Comparison of ENCODE assay signal across 8 mouse cellular contexts in genomic region chr4:55651811-55652410, GRCm38 (mm10).
A peak's percentile ranks its signal among the peaks of the same experiment; 100 is the strongest.
DNase-seq lines count a peak whose midpoint lies in the region; ATAC-seq and TF ChIP-seq lines count a peak whose summit lies in the region.

No protein-coding gene starts in this region.

- TF ChIP-seq POLR2A in brain, embryonic 14.5 days (IDR thresholded peaks at IDR 0.05; ENCODE audit: borderline replicate concordance, extremely low read depth, insufficient read depth, insufficient read length, poor library complexity, severe bottlenecking), result no peak

- DNase-seq in adrenal gland, postnatal 14 days, result peak; percentile 22
- DNase-seq in adrenal gland, adult 8-10 months, result no peak
- peak; percentile 60 for DNase-seq in brain, embryonic 14.5 days (ENCODE audit: low read depth)
- DNase-seq in heart, adult 18-20 months, result peak; percentile 44 to 61
- peak; percentile 32 for DNase-seq in midbrain, embryonic 10.5 days (ENCODE audit: low spot score)
- no peak for DNase-seq in T-cell, adult 2 months (ENCODE audit: low spot score)
- no peak for DNase-seq in thymus, postnatal 14 days

- ATAC-seq in kidney, embryonic 14.5 days (ENCODE audit: low FRiP score, low TSS enrichment), result no peak

- peak overlapping the region; percentile 90 for H3K27ac ChIP-seq in kidney, embryonic 14.5 days (ENCODE audit: low read depth, low read length)
- H3K27ac ChIP-seq in midbrain, embryonic 10.5 days (replicated peaks), result peak overlapping the region; percentile 88

- no peaks in the 10 kb centered on the region for H3K9me3 ChIP-seq in kidney, embryonic 14.5 days (ENCODE audit: control insufficient read depth, low read length)
- H3K9me3 ChIP-seq in midbrain, embryonic 10.5 days (replicated peaks), result no peaks in the 10 kb centered on the region

- 0 out of 2 replicates have a peak, but pooled peaks cover 3% of the 10 kb centered on the region for H3K27me3 ChIP-seq in kidney, embryonic 14.5 days (ENCODE audit: control insufficient read depth, insufficient read depth, low read length)
- H3K27me3 ChIP-seq in midbrain, embryonic 10.5 days (ENCODE audit: low read depth, poor library complexity, severe bottlenecking), result peaks cover 56% of the 10 kb centered on the region

- H3K36me3 ChIP-seq in kidney, embryonic 14.5 days (ENCODE audit: control insufficient read depth, insufficient read depth, low read length), result no peaks in the 10 kb centered on the region
- H3K36me3 ChIP-seq in midbrain, embryonic 10.5 days, result no peaks in the 10 kb centered on the region

- WGBS in kidney, embryonic 14.5 days, result 11% methylated on average over 12 of the region's 12 CpGs
- WGBS in midbrain, embryonic 10.5 days, result 13% methylated on average over 12 of the region's 12 CpGs

- H3K4me1 ChIP-seq in kidney, embryonic 14.5 days (ENCODE audit: control insufficient read depth, insufficient read depth, low read length), result peaks cover 6% of the 10 kb centered on the region; the same call in 1 of the 2 replicates
- peaks cover 20% of the 10 kb centered on the region for H3K4me1 ChIP-seq in midbrain, embryonic 10.5 days

- TF ChIP-seq CTCF in brain, embryonic 14.5 days (IDR thresholded peaks at IDR 0.05; ENCODE audit: borderline replicate concordance, extremely low read depth, insufficient read depth, insufficient read length), result no peak; the same call in 1 of the 2 replicates

- peak overlapping the region; percentile 68; the same call in 1 of the 2 replicates for H3K9ac ChIP-seq in kidney, embryonic 14.5 days (ENCODE audit: low read depth, low read length)

- H3K4me3 ChIP-seq in kidney, embryonic 14.5 days (ENCODE audit: low read length), result peak overlapping the region; percentile 57
- peak overlapping the region; percentile 61 for H3K4me3 ChIP-seq in midbrain, embryonic 10.5 days

- H3K4me2 ChIP-seq in kidney, embryonic 14.5 days (replicated peaks; ENCODE audit: low read depth, low read length), result peak overlapping the region; percentile 84

Comparison
In these comparisons a context has a peak if more than half of its experiments do, and no peak if none do; other contexts are left out.
1. DNase-seq: peak in adrenal gland, postnatal 14 days (single experiment), brain, embryonic 14.5 days (single experiment), heart, adult 18-20 months (2 of 2) and midbrain, embryonic 10.5 days (single experiment); none in adrenal gland, adult 8-10 months (single experiment), T-cell, adult 2 months (single experiment) and thymus, postnatal 14 days (single experiment).